Mouse (Mus musculus) monocyte, adult 5-6 weeks (primary cell): ENCODE measurements around the gene Sgk1. TPM values are rescaled to one million over a fixed set of nuclear protein-coding genes. Genes with fewer than 3 reads are reported as not detected.

Experiments
- ATAC-seq: fragments of 153-309, 156-312 bp; replicated peaks from 2 replicates; pipeline ENCODE4 v1.8.0; 2017; ENCODE audit warnings: mild to moderate bottlenecking; ENCODE audit not compliant: low TSS enrichment, insufficient number of reproducible peaks, severe bottlenecking, poor library complexity, low FRiP score
- total RNA-seq: library from RNA; stranded (forward); fragments of 200-1000, 200-491, 200-594 nt; gene quantifications from 3 replicates; pipeline ENCODE4 v1.2.3, GENCODE M21; 2017

Gene Sgk1
- total RNA-seq, 1 experiment from 2014 or later, result 475 TPM

GRCm38 (mm10) chr10:21907784-21908183 lies 25.8 kb downstream of the Sgk1 start:
- peak; percentile 60 for ATAC-seq

- ATAC-seq, result peak; percentile 34; the same call in 1 of the 2 replicates
Observed at GRCm38 (mm10) chr10:21908686-21909085, 26.7 kb downstream of the Sgk1 start.

GRCm38 (mm10) chr10:21910334-21910733 lies 28.4 kb downstream of the Sgk1 start:
- ATAC-seq, result no peak

GRCm38 (mm10) chr10:21911303-21911947 lies 29.4 kb downstream of the Sgk1 start:
- no peak for ATAC-seq

GRCm38 (mm10) chr10:21914751-21915150 lies 32.8 kb downstream of the Sgk1 start:
- ATAC-seq, result no peak

GRCm38 (mm10) chr10:21916301-21917071 lies 34.5 kb downstream of the Sgk1 start:
- no peak for ATAC-seq

- no peak for ATAC-seq
Observed at GRCm38 (mm10) chr10:21918016-21918749, 36.2 kb downstream of the Sgk1 start.

- ATAC-seq, result no peak
Observed at GRCm38 (mm10) chr10:21918750-21919145, 36.8 kb downstream of the Sgk1 start.

GRCm38 (mm10) chr10:21920611-21921010 lies 38.6 kb downstream of the Sgk1 start:
- ATAC-seq, result peak; percentile 66; the same call in 1 of the 2 replicates

- no peak for ATAC-seq
Observed at GRCm38 (mm10) chr10:21922716-21923350, 40.8 kb downstream of the Sgk1 start.

GRCm38 (mm10) chr10:21923495-21923952 lies 41.5 kb downstream of the Sgk1 start:
- ATAC-seq, result no peak

GRCm38 (mm10) chr10:21924051-21924720 lies 42.2 kb downstream of the Sgk1 start:
- no peak for ATAC-seq

- no peak for ATAC-seq
Observed at GRCm38 (mm10) chr10:21926941-21927340, 45.0 kb downstream of the Sgk1 start.

GRCm38 (mm10) chr10:21930781-21931380 lies 48.9 kb downstream of the Sgk1 start:
- no peak for ATAC-seq

GRCm38 (mm10) chr10:21932791-21933190 lies 50.8 kb downstream of the Sgk1 start:
- no peak for ATAC-seq

- no peak for ATAC-seq
Observed at GRCm38 (mm10) chr10:21934826-21935225, 52.8 kb downstream of the Sgk1 start.

GRCm38 (mm10) chr10:21936513-21937221 lies 54.7 kb downstream of the Sgk1 start:
- ATAC-seq, result no peak

- ATAC-seq, result no peak
Observed at GRCm38 (mm10) chr10:21937222-21937605, 55.2 kb downstream of the Sgk1 start.
